Mouse (Mus musculus): ENCODE measurements around the gene Kif5c.

The Kif5c gene

GRCm38 (mm10) chr2:49620626-49621117 is 1.6 kb downstream of the Kif5c start:
- intact Hi-C loops (cut with DNase I): loop anchor here (10.0 kb wide), 1 partner anchor 166 kb away; the partner anchor contains the start of gene Epc2

- intact Hi-C loops (cut with DNase I): loop anchor here (10.0 kb wide), 1 partner anchor 166 kb away; the partner anchor contains the start of gene Epc2
Observed at GRCm38 (mm10) chr2:49621234-49621633, 2.1 kb downstream of the Kif5c start.

- intact Hi-C loops (cut with DNase I): loop anchor here (10.0 kb wide), 1 partner anchor 171 kb away; the partner anchor contains the start of gene Epc2
Observed at GRCm38 (mm10) chr2:49625581-49625980, 6.5 kb downstream of the Kif5c start.

GRCm38 (mm10) chr2:49627611-49628010 is 8.5 kb downstream of the Kif5c start:
- intact Hi-C loops (cut with DNase I): loop anchor here (10.0 kb wide), 1 partner anchor 173 kb away; the partner anchor contains the start of gene Epc2

- intact Hi-C loops (cut with DNase I): loop anchor here (10.0 kb wide), 1 partner anchor 173 kb away; the partner anchor contains the start of gene Epc2
Observed at GRCm38 (mm10) chr2:49628094-49628705, 9.1 kb downstream of the Kif5c start.

- intact Hi-C loops (cut with DNase I): loop anchor here (10.0 kb wide), 1 partner anchor 174 kb away; the partner anchor contains the start of gene Epc2
Observed at GRCm38 (mm10) chr2:49629181-49629580, 10.1 kb downstream of the Kif5c start.

- intact Hi-C loops (cut with DNase I): no loop called here
Observed at GRCm38 (mm10) chr2:49630636-49631035, 11.5 kb downstream of the Kif5c start.

- intact Hi-C loops (cut with DNase I): no loop called here
Observed at GRCm38 (mm10) chr2:49633231-49633630, 14.1 kb downstream of the Kif5c start.

GRCm38 (mm10) chr2:49642761-49643160 is 23.7 kb downstream of the Kif5c start:
- intact Hi-C loops (cut with DNase I): no loop called here

GRCm38 (mm10) chr2:49643756-49644155 is 24.7 kb downstream of the Kif5c start:
- intact Hi-C loops (cut with DNase I): no loop called here

GRCm38 (mm10) chr2:49647591-49647990 is 28.5 kb downstream of the Kif5c start:
- intact Hi-C loops (cut with DNase I): no loop called here

GRCm38 (mm10) chr2:49648344-49648743 is 29.2 kb downstream of the Kif5c start:
- intact Hi-C loops (cut with DNase I): no loop called here

- intact Hi-C loops (cut with DNase I): no loop called here
Observed at GRCm38 (mm10) chr2:49648806-49649205, 29.7 kb downstream of the Kif5c start.

GRCm38 (mm10) chr2:49649211-49649610 is 30.1 kb downstream of the Kif5c start:
- intact Hi-C loops (cut with DNase I): no loop called here

GRCm38 (mm10) chr2:49651737-49652136 is 32.6 kb downstream of the Kif5c start:
- intact Hi-C loops (cut with DNase I): no loop called here

- intact Hi-C loops (cut with DNase I): no loop called here
Observed at GRCm38 (mm10) chr2:49654606-49655005, 35.5 kb downstream of the Kif5c start.

- intact Hi-C loops (cut with DNase I): no loop called here
Observed at GRCm38 (mm10) chr2:49655195-49655873, 36.2 kb downstream of the Kif5c start.

GRCm38 (mm10) chr2:49655874-49656195 is 36.7 kb downstream of the Kif5c start:
- intact Hi-C loops (cut with DNase I): no loop called here

- intact Hi-C loops (cut with DNase I): no loop called here
Observed at GRCm38 (mm10) chr2:49656988-49657387, 37.9 kb downstream of the Kif5c start.

GRCm38 (mm10) chr2:49657666-49658065 is 38.6 kb downstream of the Kif5c start:
- intact Hi-C loops (cut with DNase I): no loop called here

- intact Hi-C loops (cut with DNase I): no loop called here
Observed at GRCm38 (mm10) chr2:49658988-49659387, 39.9 kb downstream of the Kif5c start.

- intact Hi-C loops (cut with DNase I): no loop called here
Observed at GRCm38 (mm10) chr2:49659964-49660363, 40.9 kb downstream of the Kif5c start.

All from adrenal gland (tissue).